Mouse (Mus musculus): ENCODE data around the gene Tnrc18.

The Tnrc18 gene

GRCm38 (mm10) chr5:142678141-142678571, 139.3 kb downstream of the Tnrc18 start:
- DNase-seq, result no peak

Measured in right cerebral cortex, postnatal 4 days (tissue).